Mouse (Mus musculus) stomach, postnatal 0 days (tissue): Measurements from ENCODE around the gene Elmo1.

Source experiments
- CTCF ChIP-seq: IDR thresholded peaks from 2 replicates; pipeline ENCODE4 v1.5.1; 2016; ENCODE audit warnings: antibody characterized with exemption, low read depth, mild to moderate bottlenecking, moderate library complexity
- EP300 ChIP-seq: optimal IDR thresholded peaks from 2 replicates; pipeline ENCODE3; 2016; ENCODE audit warnings: antibody characterized with exemption

GRCm38 (mm10) chr13:20564414-20564813, 474.0 kb downstream of the Elmo1 start:
- TF ChIP-seq CTCF, result peak; percentile 54
- TF ChIP-seq EP300, result no peak
